Mouse (Mus musculus) myocyte (in vitro differentiated cells): Measurements from ENCODE around the gene Efna3. TPM values are rescaled to one million over a fixed set of nuclear protein-coding genes. Genes with fewer than 3 reads are reported as not detected.

ENCODE experiments used
- H3K27me3 ChIP-seq: one replicate; pipeline ENCODE4 v1.6.1; 2011; ENCODE audit not compliant: control insufficient read depth, insufficient read depth, insufficient read length
- H3K36me3 ChIP-seq: one replicate; pipeline ENCODE4 v1.6.1; 2011; ENCODE audit not compliant: control insufficient read depth, insufficient read depth
- H3K4me2 ChIP-seq: one replicate; pipeline ENCODE4 v1.6.1; 2011; ENCODE audit warnings: low read depth, control low read depth
- H3K4me3 ChIP-seq: one replicate; pipeline ENCODE4 v1.5.1; 2011; ENCODE audit warnings: mild to moderate bottlenecking, control low read depth, moderate library complexity
- H3K79me2 ChIP-seq: one replicate; pipeline ENCODE4 v1.6.1; 2011; ENCODE audit not compliant: control insufficient read depth, insufficient read depth
- H3ac ChIP-seq: one replicate; pipeline ENCODE4 v1.6.1; 2011; ENCODE audit not compliant: control insufficient read depth, insufficient read length
- CEBPB ChIP-seq: IDR thresholded peaks from 2 replicates; pipeline ENCODE4 v1.6.1; 2011; ENCODE audit warnings: mild to moderate bottlenecking, moderate library complexity; ENCODE audit not compliant: poor library complexity, insufficient read depth, severe bottlenecking
- E2F4 ChIP-seq: IDR thresholded peaks from one replicate; pipeline ENCODE4 v1.6.1; 2011; ENCODE audit warnings: mild to moderate bottlenecking, control low read depth, moderate library complexity; ENCODE audit not compliant: insufficient read depth
- MAX ChIP-seq: IDR thresholded peaks from one replicate; pipeline ENCODE4 v1.6.1; 2011; ENCODE audit warnings: low read depth, mild to moderate bottlenecking, control low read depth
- MYOD1 ChIP-seq, 3 experiments: IDR thresholded peaks; one replicate each; pipeline ENCODE4 v1.6.1; 2011; ENCODE audit warnings: control low read depth in 2 of 3, low read depth in 2 of 3, mild to moderate bottlenecking in 2 of 3, moderate library complexity in 1 of 3; ENCODE audit not compliant: insufficient read length in 2 of 3, control insufficient read depth in 1 of 3
- MYOG ChIP-seq, 3 experiments: IDR thresholded peaks; one replicate each; pipeline ENCODE4 v1.6.1; 2011; ENCODE audit warnings: control low read depth in 2 of 3, low read depth in 2 of 3, mild to moderate bottlenecking in 2 of 3; ENCODE audit not compliant: insufficient read length in 2 of 3, control insufficient read depth in 1 of 3, insufficient read depth in 1 of 3
- POLR2A ChIP-seq: IDR thresholded peaks from one replicate; pipeline ENCODE4 v1.6.1; 2011; ENCODE audit warnings: low read depth, mild to moderate bottlenecking, control low read depth, moderate library complexity; ENCODE audit not compliant: insufficient read length
- POLR2AphosphoS2 ChIP-seq: IDR thresholded peaks from one replicate; pipeline ENCODE4 v1.6.1; 2011; ENCODE audit warnings: low read depth, control low read depth; ENCODE audit not compliant: insufficient read length
- REST ChIP-seq: IDR thresholded peaks from one replicate; pipeline ENCODE4 v1.6.1; 2011; ENCODE audit warnings: mild to moderate bottlenecking, control low read depth, moderate library complexity; ENCODE audit not compliant: insufficient read depth, insufficient read length
- SRF ChIP-seq: IDR thresholded peaks from one replicate; pipeline ENCODE4 v1.6.1; 2011; ENCODE audit warnings: low read depth; ENCODE audit not compliant: control insufficient read depth, insufficient read length
- TCF12 ChIP-seq: IDR thresholded peaks from one replicate; pipeline ENCODE4 v1.6.1; 2011; ENCODE audit warnings: mild to moderate bottlenecking, control low read depth; ENCODE audit not compliant: poor library complexity, insufficient read depth, severe bottlenecking
- TCF3 ChIP-seq: IDR thresholded peaks from one replicate; pipeline ENCODE4 v1.6.1; 2011; ENCODE audit warnings: low read depth, control low read depth; ENCODE audit not compliant: insufficient read length
- USF1 ChIP-seq: IDR thresholded peaks from one replicate; pipeline ENCODE4 v1.6.1; 2011; ENCODE audit warnings: low read depth, mild to moderate bottlenecking, control low read depth, moderate library complexity
- polyA plus RNA-seq: library from polyadenylated mRNA; unstranded; fragments of >200 nt; fragmentation: generic; extraction: Trizol; gene quantifications from one replicate; pipeline ENCODE4 v1.2.1, GENCODE M21; 2012; ENCODE audit warnings: missing spikeins

Gene Efna3
- polyA plus RNA-seq, 1 experiment = 1.8 TPM

DNA sequence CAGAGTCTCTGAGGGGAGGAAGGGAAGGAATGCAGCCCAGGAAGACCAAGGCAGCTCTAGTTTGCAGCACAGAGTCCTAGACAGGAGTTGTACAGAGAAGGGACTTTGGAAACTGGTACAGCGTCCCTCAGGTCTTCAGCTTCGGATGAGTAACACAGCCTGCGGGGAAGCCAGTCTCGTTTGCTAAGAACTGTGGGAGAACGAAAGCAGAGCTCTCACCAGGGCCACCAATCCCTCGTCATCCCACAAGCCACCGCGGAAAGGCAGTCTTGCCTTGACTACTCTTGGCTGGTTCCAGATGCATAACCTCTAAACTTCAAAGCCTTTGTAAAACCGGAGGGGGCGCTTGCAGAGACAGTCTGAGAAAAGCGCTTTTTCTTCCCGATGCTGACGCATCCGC lies 23.3 kb downstream of the Efna3 start:
- Histone ChIP-seq H3K4me3 (no peak overlapping the region), H3K79me2 (no peaks in the 10 kb centered on the region), H3K4me2 (peak overlapping the region; percentile 78), H3K36me3 (no peaks in the 10 kb centered on the region), H3ac (no peak overlapping the region), H3K27me3 (no peaks in the 10 kb centered on the region)
- TF ChIP-seq CEBPB (no peak), POLR2AphosphoS2 (no peak)

DNA sequence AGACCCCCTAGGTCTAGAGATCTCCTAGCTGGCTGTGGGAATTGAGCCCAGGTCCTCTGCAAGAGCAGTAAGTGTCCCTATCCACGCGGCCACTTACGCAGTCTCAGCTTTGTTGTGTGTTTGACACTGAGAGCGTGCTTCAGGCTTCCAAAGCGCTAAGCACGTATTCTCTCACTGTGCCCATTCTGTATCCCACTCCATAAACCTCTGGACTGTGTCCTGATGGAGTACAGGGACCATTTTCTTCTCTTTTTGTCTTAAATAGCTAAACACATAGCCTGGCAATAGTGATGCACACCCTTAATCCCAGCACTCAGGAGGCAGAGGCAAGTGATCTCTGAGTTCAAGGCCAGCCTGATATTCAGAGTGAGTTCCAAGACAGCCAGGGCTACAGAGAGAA lies 23.9 kb downstream of the Efna3 start:
- H3K4me3 ChIP-seq = no peak overlapping the region
- no peaks in the 10 kb centered on the region for H3K36me3 ChIP-seq
- no peaks in the 10 kb centered on the region for H3K27me3 ChIP-seq
- no peak for TF ChIP-seq TCF12
- TF ChIP-seq MYOG (IDR thresholded peaks at IDR 0.05; ENCODE audit: control insufficient read depth in 1 of 3, insufficient read depth in 1 of 3, insufficient read length in 2 of 3, low read depth in 2 of 3) = no peak
- no peak for TF ChIP-seq POLR2AphosphoS2
- H3K79me2 ChIP-seq = no peaks in the 10 kb centered on the region
- H3ac ChIP-seq = no peak overlapping the region
- H3K4me2 ChIP-seq = no peak overlapping the region

DNA sequence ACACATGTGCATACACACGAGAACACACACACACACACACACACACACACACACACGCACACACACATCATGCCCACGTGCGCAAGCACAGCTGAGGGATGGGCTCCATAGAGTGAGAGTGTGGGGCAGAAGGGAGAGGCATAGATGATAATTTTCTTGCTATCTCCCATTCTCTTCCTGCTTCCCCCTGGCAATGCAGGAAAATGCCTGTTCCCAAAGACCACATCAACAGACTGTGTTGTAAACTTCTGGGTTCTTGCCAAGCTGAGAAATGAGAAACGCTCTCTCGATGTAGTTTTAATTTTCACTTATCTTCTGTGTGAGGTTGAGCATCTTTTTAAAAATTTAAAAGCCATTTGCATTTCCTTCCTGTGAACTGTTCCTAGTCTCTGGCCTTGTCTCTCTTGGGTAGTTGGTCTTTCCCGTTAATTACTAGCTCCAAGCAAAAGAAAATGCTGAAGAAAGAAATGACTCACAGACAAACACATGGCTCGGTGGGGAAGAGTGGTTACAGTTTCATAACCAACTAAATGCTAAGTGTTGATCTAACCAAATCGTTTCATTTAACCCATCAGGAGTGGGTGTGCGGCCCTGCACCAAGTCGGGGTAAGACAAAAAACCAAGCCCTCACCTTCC lies 25.9 kb downstream of the Efna3 start:
- Histone ChIP-seq H3K36me3 (no peaks in the 10 kb centered on the region), H3ac (no peak overlapping the region), H3K27me3 (no peaks in the 10 kb centered on the region), H3K4me2 (no peak overlapping the region), H3K79me2 (no peaks in the 10 kb centered on the region), H3K4me3 (no peak overlapping the region)
- TF ChIP-seq CEBPB (no peak), REST (no peak), TCF3 (no peak), USF1 (no peak), E2F4 (no peak), POLR2AphosphoS2 (no peak), SRF (no peak), MYOD1 (IDR thresholded peaks at IDR 0.05; ENCODE audit: control insufficient read depth in 1 of 3, insufficient read length in 2 of 3, low read depth in 2 of 3) (no peak), MYOG (IDR thresholded peaks at IDR 0.05; ENCODE audit: control insufficient read depth in 1 of 3, insufficient read depth in 1 of 3, insufficient read length in 2 of 3, low read depth in 2 of 3) (no peak), POLR2A (no peak), TCF12 (no peak), MAX (no peak)

DNA sequence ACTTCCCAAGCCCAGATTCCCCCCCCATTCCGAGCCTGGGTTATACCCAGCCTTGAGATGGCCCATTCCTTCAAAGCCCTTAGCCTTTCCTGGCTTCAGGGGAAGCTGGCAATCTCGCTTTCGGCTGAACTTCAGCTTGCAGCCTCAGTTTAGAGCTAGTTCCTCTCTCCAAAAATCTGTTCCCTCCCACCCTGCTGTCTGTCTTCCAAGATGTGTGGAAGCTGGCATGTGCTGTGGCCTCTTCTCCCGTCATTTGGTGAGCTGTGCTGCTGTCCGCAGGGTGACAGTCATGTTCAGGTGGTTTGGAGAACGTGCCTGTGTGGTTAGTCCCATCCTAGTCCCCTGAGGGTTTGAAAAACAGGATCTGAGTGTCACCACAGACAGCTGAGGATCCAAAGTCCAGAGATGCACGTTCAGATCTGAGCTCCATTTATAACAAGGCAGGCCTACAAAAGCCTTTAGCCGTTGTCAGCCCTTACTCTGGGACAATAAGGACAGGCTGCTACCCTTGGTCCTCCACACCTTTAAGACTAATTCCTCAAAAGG lies 27.0 kb downstream of the Efna3 start:
- Histone ChIP-seq H3K27me3 (no peaks in the 10 kb centered on the region), H3K36me3 (no peaks in the 10 kb centered on the region), H3ac (no peak overlapping the region), H3K4me2 (no peak overlapping the region), H3K4me3 (no peak overlapping the region), H3K79me2 (no peaks in the 10 kb centered on the region)
- no peak for TF ChIP-seq MYOG (IDR thresholded peaks at IDR 0.05; ENCODE audit: control insufficient read depth in 1 of 3, insufficient read depth in 1 of 3, insufficient read length in 2 of 3, low read depth in 2 of 3)
- no peak for TF ChIP-seq MYOD1 (IDR thresholded peaks at IDR 0.05; ENCODE audit: control insufficient read depth in 1 of 3, insufficient read length in 2 of 3, low read depth in 2 of 3)
- no peak for TF ChIP-seq SRF
- no peak for TF ChIP-seq E2F4
- no peak for TF ChIP-seq CEBPB
- no peak for TF ChIP-seq MAX
- TF ChIP-seq POLR2A = no peak

DNA sequence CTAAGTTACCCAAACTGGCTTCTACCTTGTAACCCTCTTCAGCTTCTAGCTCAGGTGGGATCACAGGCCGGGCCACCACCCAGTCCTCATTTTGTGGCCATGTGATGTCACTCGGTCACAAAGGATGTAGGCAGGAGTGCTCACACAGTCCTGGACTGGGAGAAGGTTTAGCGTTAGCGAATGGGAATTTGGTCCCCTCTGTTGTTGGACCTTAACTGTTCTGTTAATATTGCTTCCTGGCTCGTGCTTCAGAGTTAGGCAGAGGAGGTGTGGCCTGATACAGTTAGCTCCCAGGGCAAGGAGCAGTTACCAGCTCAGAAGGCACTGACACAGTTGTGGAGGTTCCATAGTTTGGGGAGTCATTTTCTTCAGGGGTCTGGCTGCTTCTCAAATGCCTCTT lies 28.6 kb downstream of the Efna3 start:
- H3K27me3 ChIP-seq = no peaks in the 10 kb centered on the region
- no peak overlapping the region for H3K4me2 ChIP-seq
- no peak overlapping the region for H3K4me3 ChIP-seq
- no peak overlapping the region for H3ac ChIP-seq
- TF ChIP-seq REST (no peak), POLR2AphosphoS2 (no peak), SRF (no peak), USF1 (no peak), MYOG (IDR thresholded peaks at IDR 0.05; ENCODE audit: control insufficient read depth in 1 of 3, insufficient read depth in 1 of 3, insufficient read length in 2 of 3, low read depth in 2 of 3) (no peak), MAX (no peak), POLR2A (no peak), TCF3 (no peak), MYOD1 (IDR thresholded peaks at IDR 0.05; ENCODE audit: control insufficient read depth in 1 of 3, insufficient read length in 2 of 3, low read depth in 2 of 3) (no peak), TCF12 (no peak), CEBPB (no peak), E2F4 (no peak)
- H3K79me2 ChIP-seq = no peaks in the 10 kb centered on the region
- no peaks in the 10 kb centered on the region for H3K36me3 ChIP-seq
